Mouse (Mus musculus) megakaryocyte, embryonic 14.5 days (primary cell): ENCODE measurements around the gene Pop5. TPM values are rescaled to one million over a fixed set of nuclear protein-coding genes. Genes with fewer than 3 reads are reported as not detected.
A peak's percentile ranks its signal among the peaks of the same experiment; 100 is the strongest.

Experiments used
- H3K27me3 ChIP-seq: replicated peaks from 2 replicates; pipeline ENCODE3; 2012; ENCODE audit warnings: inconsistent platforms
- H3K36me3 ChIP-seq: replicated peaks from 2 replicates; pipeline ENCODE3; 2012; ENCODE audit warnings: low read length, inconsistent platforms, mixed read lengths
- H3K4me1 ChIP-seq: 2 replicates; pipeline ENCODE4 v1.6.1; 2012; ENCODE audit warnings: inconsistent platforms
- H3K4me3 ChIP-seq: replicated peaks from 2 replicates; pipeline ENCODE3; 2012; ENCODE audit warnings: moderate library complexity, mild to moderate bottlenecking, inconsistent platforms
- H3K9me3 ChIP-seq: 2 replicates; pipeline ENCODE4 v1.6.1; 2012; ENCODE audit warnings: inconsistent platforms
- FLI1 ChIP-seq: IDR thresholded peaks from 2 replicates; pipeline ENCODE4 v1.6.1; 2012; ENCODE audit warnings: low read length, inconsistent platforms, mixed read lengths
- GATA1 ChIP-seq: IDR thresholded peaks from 3 replicates; pipeline ENCODE4 v1.6.1; 2012; ENCODE audit warnings: mixed read lengths, low read length, inconsistent platforms, borderline replicate concordance
- polyA plus RNA-seq: library from polyadenylated mRNA; stranded (reverse); fragments of >175 nt; gene quantifications from 2 replicates; pipeline ENCODE4 v1.2.3, GENCODE M21; 2012; ENCODE audit warnings: low replicate concordance; ENCODE audit not compliant: insufficient read depth

The Pop5 gene
- polyA plus RNA-seq, 1 experiment = 51.5 TPM

DNA sequence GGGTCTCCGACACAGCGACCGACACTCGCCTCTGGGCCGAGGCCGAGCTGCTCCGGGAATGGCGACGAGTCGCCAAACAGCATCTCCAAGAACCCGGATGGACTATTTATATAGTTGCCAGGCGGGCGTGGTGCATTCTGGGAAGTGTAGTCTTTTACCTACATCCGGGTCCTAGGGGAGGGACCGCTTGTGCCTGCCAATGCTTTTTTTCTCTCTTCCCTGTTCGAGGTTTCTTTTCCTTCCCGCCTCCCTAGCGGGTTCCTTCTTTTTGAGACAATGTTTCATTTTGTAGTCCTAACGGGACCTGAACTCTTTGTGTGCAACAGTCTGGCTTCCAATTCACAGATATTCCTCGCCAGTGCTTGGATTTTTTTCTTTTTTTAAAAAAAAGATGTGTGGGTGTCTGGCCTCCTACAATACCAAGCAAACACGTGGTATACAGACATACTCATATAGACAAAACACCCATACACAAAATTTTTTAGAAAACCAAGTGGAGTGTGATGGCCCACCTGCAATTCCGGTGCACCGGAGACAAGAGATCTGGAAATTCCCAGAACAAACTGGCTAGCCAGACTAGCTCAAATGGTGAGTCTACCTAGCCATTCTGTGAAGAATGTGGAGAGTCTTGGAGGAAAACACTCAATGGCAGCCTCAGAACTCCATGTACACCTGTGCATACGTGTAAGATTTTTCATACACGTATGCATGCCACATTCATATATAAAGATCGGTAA lies 37.3 kb downstream of the Pop5 start, which contains the start of gene Rnf10:
TSS of gene Rnf10 (minus strand) at position 87 of the 737 bp plus-strand sequence.
- H3K36me3 ChIP-seq = peaks cover 31% of the 10 kb centered on the region
- peak within 1 kb of the TSS; percentile 97 for H3K4me3 ChIP-seq
- no peak for TF ChIP-seq GATA1
- TF ChIP-seq FLI1 = no peak
- peaks cover 64% of the 10 kb centered on the region for H3K4me1 ChIP-seq
- H3K27me3 ChIP-seq = no peaks in the 10 kb centered on the region
- no peaks in the 10 kb centered on the region for H3K9me3 ChIP-seq

DNA sequence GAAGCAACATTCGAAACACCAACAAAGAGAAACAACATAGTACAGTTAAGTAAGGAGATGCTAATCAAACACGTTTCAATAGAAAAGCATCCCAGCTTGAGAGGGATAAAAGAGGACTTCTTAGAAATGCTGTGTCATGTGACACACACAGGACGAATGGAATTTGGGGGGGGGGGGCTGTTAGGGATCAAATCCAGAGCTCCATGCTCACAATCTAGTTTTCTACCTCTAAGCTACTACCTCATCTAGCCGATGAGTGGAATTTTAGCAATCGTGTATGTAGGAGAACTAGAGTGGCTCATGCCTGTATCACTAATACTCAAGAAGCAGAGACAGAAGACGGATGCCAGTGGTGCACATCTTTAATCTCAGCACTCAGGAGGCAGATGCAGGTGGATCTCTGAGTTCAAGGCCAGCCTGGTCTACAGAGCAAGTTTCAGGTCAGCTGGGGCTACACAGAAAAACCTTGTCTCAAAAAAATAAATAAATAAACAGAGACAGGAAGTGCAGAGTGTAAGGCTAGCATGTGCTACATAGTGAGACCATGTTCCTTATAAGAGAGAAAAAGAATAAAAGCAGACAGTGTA lies 38.0 kb downstream of the Pop5 start:
- no peak overlapping the region for H3K4me3 ChIP-seq
- H3K9me3 ChIP-seq = no peaks in the 10 kb centered on the region
- peaks cover 24% of the 10 kb centered on the region for H3K36me3 ChIP-seq
- TF ChIP-seq FLI1 (no peak), GATA1 (no peak)
- H3K27me3 ChIP-seq = no peaks in the 10 kb centered on the region
- peaks cover 57% of the 10 kb centered on the region for H3K4me1 ChIP-seq

DNA sequence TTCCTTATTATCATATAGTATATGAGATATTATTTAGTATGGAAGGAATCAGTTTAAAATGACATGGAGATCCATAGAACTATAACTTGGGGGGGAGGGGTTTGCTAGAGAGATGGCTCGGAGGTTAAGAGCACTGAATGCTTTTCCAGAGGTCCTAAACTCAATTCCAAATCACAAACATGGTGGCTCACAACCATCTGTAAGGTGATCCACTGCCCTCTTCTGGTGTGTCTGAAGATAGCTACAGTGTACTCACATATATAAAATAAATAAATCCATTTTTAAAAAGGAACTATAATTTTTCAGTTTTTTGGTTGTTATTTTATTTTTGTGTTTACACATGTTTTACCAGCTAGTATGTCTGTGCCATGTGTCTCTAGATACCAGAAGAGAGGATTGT lies 38.7 kb downstream of the Pop5 start:
- H3K36me3 ChIP-seq = peaks cover 17% of the 10 kb centered on the region
- peaks cover 53% of the 10 kb centered on the region for H3K4me1 ChIP-seq
- no peak for TF ChIP-seq GATA1
- H3K27me3 ChIP-seq = no peaks in the 10 kb centered on the region
- H3K4me3 ChIP-seq = no peak overlapping the region
- H3K9me3 ChIP-seq = no peaks in the 10 kb centered on the region

DNA sequence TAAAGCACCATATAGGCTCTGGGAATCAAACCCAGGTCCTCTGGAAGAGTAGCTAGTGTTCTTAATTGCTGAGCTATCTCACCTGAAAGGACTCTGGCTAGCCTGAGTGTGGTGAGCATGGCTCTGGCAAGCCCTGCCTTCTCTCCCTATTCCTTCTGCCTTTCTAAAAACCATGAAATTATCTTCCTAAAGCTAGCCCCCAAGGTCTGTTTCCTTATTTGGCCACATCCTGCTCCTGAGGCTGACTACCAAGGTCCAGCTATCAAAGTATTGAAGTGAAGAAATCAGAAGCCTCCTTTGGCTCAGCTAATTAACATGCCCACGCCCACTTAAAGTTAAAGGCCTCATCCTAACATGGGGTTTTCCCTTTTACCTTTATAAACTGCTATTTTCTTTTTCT lies 39.1 kb downstream of the Pop5 start:
- no peak for TF ChIP-seq FLI1
- TF ChIP-seq GATA1 = no peak
- Histone ChIP-seq H3K9me3 (no peaks in the 10 kb centered on the region), H3K36me3 (peaks cover 13% of the 10 kb centered on the region), H3K27me3 (no peaks in the 10 kb centered on the region), H3K4me1 (peaks cover 49% of the 10 kb centered on the region), H3K4me3 (peak overlapping the region; percentile 31)

DNA sequence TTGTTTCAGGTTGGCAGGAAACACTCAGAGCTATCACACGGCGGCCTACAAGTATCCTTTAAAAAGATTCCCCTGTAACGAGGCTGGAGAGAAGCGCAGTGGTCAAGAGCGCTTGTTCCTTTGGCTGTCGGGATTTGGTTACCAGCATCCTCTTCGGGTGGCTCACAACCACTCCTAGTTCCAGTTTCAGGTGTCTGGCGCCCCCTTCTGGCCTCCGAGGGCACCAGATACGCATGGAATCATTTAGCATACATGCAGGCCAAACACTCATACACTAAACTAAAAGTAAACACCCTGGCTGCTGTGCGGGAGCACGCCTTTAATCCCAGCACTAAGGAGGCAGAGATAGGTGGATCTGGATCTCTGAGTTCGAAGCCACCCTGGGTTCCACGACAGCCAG lies 40.4 kb downstream of the Pop5 start:
- Histone ChIP-seq H3K9me3 (no peaks in the 10 kb centered on the region), H3K36me3 (peaks cover under 1% of the 10 kb centered on the region), H3K4me1 (peaks cover 46% of the 10 kb centered on the region), H3K4me3 (no peak overlapping the region), H3K27me3 (no peaks in the 10 kb centered on the region)
- TF ChIP-seq GATA1 (no peak), FLI1 (no peak)

DNA sequence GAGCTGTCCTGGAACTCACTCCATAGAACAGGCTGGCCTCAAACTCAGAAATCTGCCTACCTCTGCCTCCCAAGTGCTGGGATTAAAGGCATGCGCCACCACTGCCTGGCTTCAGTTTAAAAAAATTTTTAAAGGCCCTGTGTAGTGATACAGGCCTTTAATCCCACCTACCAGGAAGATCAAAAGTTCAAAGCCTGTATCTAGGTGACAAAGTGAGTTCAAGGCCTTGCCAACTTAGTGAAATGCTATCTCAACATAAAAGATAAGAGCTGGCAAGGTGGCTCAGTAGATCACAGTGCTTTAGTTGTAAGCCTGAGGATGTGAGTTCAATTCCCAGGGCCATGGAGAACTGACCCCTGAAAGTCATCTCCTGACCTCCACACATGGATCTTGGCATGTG lies 42.4 kb downstream of the Pop5 start:
- TF ChIP-seq FLI1 (no peak), GATA1 (no peak)
- Histone ChIP-seq H3K27me3 (no peaks in the 10 kb centered on the region), H3K36me3 (peaks cover 4% of the 10 kb centered on the region), H3K9me3 (no peaks in the 10 kb centered on the region), H3K4me3 (no peak overlapping the region), H3K4me1 (peaks cover 59% of the 10 kb centered on the region)

DNA sequence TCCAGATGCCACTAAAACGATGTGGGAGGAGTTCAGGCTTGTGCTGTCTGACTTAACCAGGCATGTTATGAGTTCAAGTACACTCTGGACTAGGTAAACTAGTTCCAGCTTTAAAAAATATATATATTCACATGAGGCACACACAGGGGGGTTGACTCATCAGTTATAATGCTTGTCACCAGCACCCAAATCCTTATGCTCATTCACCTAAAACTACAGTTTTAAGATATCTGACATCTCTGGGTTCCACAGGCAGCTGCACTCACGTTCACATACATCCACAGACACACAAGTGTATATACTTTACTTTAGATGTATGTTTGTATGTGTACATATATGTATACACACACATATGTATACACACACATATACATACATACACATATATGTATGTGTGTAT lies 43.1 kb downstream of the Pop5 start:
- peaks cover 12% of the 10 kb centered on the region for H3K36me3 ChIP-seq
- no peaks in the 10 kb centered on the region for H3K9me3 ChIP-seq
- peaks cover 54% of the 10 kb centered on the region for H3K4me1 ChIP-seq
- H3K27me3 ChIP-seq = no peaks in the 10 kb centered on the region
- no peak overlapping the region for H3K4me3 ChIP-seq
- TF ChIP-seq FLI1 = no peak
- TF ChIP-seq GATA1 = no peak

DNA sequence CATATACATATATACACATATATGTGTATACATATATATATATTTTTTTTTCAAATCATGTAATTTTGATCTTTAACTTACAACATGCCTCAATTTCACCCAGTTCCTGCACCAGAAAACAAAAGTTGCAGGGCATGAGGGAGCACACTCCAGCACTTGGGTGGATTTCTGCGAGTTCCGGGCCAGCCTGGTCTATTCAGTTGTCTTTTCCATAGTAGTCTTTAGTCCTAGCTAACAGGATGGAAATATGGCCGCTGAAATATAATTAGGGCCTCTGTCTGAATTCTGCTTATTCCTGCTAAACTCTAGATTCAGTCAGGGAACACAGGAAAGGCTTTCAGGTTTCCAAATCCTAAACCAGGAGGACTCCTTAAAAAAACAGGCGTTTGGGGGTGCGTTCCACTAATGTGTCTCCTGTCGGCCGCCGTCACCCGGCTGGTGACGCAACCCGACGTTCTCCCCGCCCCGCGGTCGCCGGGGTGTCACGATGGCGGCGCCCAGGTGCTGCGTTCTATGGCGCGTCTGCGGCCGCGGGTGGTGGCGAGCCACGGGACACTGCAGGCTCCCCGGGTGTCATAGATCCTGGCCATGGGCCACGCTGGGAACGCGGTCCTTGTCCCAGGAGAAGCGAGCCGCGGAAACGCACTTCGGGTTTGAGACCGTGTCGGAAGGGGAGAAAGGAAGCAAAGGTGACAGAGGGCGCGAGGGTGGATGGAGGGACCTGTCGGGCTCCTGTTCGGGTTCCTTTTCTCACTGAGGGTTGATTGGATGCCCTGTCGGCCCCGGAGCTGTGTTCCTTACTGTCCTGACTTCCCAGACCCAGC lies 43.8 kb downstream of the Pop5 start, which contains the start of gene Coq5:
TSS of gene Coq5 (plus strand) at position 441 of the 824 bp plus-strand sequence.
- Histone ChIP-seq H3K4me3 (peak within 1 kb of the TSS; percentile 98), H3K36me3 (peaks cover 18% of the 10 kb centered on the region), H3K27me3 (no peaks in the 10 kb centered on the region), H3K9me3 (no peaks in the 10 kb centered on the region), H3K4me1 (peaks cover 52% of the 10 kb centered on the region)
- no peak for TF ChIP-seq GATA1
- TF ChIP-seq FLI1 = no peak

DNA sequence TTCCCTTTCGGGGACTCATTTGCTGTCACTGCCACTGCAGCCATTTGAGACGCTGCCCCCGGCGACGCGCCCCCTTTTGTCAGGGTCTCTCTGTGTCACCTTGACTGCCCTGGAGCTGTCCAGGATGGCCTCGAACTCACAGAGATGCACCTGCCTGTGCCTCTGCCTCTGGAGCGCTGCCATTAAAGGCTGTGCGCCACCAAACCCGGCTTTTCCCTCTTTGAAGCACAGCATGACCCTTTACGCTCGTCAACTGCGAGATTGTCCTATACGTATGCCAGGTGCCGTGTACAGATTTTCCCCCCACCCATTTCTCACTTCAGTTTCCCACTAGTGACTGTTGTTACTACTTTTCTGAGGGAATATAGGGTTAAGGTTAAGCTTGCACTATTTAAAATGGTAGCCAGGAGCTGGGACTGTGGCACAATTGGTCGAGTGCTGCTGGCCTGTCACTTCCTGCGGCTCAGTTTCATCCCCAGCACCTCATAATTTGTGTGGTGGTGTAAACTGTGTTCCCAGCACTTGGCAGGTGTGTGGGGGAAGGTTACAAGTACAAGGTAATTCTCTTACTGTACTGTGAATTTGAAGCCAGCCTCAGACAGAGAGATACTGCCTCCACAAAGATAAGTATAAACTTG lies 44.5 kb downstream of the Pop5 start:
- TF ChIP-seq FLI1 = no peak
- TF ChIP-seq GATA1 = no peak
- H3K4me1 ChIP-seq = peaks cover 47% of the 10 kb centered on the region
- no peaks in the 10 kb centered on the region for H3K27me3 ChIP-seq
- no peaks in the 10 kb centered on the region for H3K9me3 ChIP-seq
- H3K4me3 ChIP-seq = peak overlapping the region; percentile 98
- peaks cover 24% of the 10 kb centered on the region for H3K36me3 ChIP-seq
